Mouse (Mus musculus) myocyte (in vitro differentiated cells): Measurements from ENCODE around the gene Klhdc3.

Experiments used
- E2F4 ChIP-seq: IDR thresholded peaks from one replicate; pipeline ENCODE4 v1.6.1; 2011; ENCODE audit warnings: mild to moderate bottlenecking, control low read depth, moderate library complexity; ENCODE audit not compliant: insufficient read depth
- MAX ChIP-seq: IDR thresholded peaks from one replicate; pipeline ENCODE4 v1.6.1; 2011; ENCODE audit warnings: low read depth, mild to moderate bottlenecking, control low read depth
- MYOD1 ChIP-seq, 3 experiments: IDR thresholded peaks; one replicate each; pipeline ENCODE4 v1.6.1; 2011; ENCODE audit warnings: control low read depth in 2 of 3, low read depth in 2 of 3, mild to moderate bottlenecking in 2 of 3, moderate library complexity in 1 of 3; ENCODE audit not compliant: insufficient read length in 2 of 3, control insufficient read depth in 1 of 3
- POLR2A ChIP-seq: IDR thresholded peaks from one replicate; pipeline ENCODE4 v1.6.1; 2011; ENCODE audit warnings: low read depth, mild to moderate bottlenecking, control low read depth, moderate library complexity; ENCODE audit not compliant: insufficient read length
- SRF ChIP-seq: IDR thresholded peaks from one replicate; pipeline ENCODE4 v1.6.1; 2011; ENCODE audit warnings: low read depth; ENCODE audit not compliant: control insufficient read depth, insufficient read length
- TCF12 ChIP-seq: IDR thresholded peaks from one replicate; pipeline ENCODE4 v1.6.1; 2011; ENCODE audit warnings: mild to moderate bottlenecking, control low read depth; ENCODE audit not compliant: poor library complexity, insufficient read depth, severe bottlenecking
- TCF3 ChIP-seq: IDR thresholded peaks from one replicate; pipeline ENCODE4 v1.6.1; 2011; ENCODE audit warnings: low read depth, control low read depth; ENCODE audit not compliant: insufficient read length
- USF1 ChIP-seq: IDR thresholded peaks from one replicate; pipeline ENCODE4 v1.6.1; 2011; ENCODE audit warnings: low read depth, mild to moderate bottlenecking, control low read depth, moderate library complexity

DNA sequence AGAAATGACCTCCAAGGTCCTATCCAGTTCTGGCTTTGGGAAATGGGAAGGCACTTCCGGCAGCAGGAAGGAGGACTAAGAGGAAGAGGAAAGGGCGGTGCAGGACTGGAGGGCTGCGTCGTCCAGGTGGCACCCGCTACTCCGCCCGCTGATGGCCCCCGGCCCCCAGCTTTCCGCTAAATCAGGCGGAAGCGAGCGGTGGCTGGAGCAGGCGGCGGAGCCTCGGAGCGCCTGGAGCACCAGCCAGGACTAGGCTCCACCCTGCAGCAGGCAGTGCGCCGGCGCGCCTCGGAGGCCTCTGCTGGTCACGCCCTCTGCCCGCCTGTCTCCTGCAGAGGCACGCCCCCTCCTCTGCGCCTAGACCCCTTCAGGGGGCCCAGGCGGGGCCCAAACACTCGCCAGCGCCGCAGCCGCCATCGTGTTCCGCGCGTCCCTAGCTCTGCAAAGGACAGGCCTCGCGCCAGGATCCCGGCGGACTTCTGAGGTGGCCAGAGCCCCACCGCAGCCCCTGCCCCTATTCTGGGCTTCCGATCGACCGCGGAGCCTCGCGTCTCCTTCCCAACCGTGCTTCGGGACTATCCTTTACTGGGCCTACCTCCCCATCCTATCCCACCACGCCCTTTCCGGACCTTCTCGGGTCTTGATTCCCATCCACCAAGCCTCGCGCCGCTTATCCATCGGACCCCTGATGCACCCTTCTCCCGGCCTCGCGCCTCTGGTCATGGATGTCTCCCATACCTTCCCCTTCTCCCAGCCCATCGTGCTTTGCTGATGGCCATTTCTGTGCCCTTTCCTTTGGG lies 30.3 kb downstream of the Klhdc3 start, which contains the start of gene Cul7:
- TF ChIP-seq E2F4: no peak
- peak; percentile 94 for TF ChIP-seq POLR2A
- no peak for TF ChIP-seq TCF12
- TF ChIP-seq MYOD1 (IDR thresholded peaks at IDR 0.05; ENCODE audit: control insufficient read depth in 1 of 3, insufficient read length in 2 of 3, low read depth in 2 of 3): peak in 1 of 3 experiments; percentile 32
- TF ChIP-seq TCF3: no peak
- TF ChIP-seq MAX: no peak
- no peak for TF ChIP-seq USF1
- TF ChIP-seq SRF: no peak
